Mouse (Mus musculus) cerebellum, adult 18-20 months (tissue): ENCODE results near the gene Mad1l1.

Experiments
- DNase-seq, 2 experiments: peaks; one replicate each; pipeline ENCODE4 v3.0.0; 2021

Gene Mad1l1

GRCm38 (mm10) chr5:139981976-139982375, 339.4 kb downstream of the Mad1l1 start:
- no peak for DNase-seq

DNA sequence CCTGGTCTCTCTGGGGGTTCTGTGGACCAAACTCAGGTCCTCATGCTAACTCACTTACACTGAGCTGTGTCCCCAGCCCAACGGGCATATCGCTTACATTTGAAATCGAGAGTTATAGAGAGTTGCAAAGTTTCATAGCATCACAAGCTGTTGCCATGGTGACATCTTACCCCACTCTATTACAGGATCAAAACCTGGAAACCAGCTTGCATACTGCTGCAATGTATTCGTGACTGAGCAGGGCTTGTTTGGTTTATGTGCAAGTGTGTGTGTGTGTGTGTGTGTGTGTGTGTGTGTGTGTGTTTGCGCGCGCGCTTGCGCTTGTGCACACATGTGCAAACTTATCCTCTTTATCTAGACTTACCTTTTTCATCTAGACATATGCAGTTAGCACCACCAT, 342.0 kb downstream of the Mad1l1 start:
- DNase-seq = no peak

DNA sequence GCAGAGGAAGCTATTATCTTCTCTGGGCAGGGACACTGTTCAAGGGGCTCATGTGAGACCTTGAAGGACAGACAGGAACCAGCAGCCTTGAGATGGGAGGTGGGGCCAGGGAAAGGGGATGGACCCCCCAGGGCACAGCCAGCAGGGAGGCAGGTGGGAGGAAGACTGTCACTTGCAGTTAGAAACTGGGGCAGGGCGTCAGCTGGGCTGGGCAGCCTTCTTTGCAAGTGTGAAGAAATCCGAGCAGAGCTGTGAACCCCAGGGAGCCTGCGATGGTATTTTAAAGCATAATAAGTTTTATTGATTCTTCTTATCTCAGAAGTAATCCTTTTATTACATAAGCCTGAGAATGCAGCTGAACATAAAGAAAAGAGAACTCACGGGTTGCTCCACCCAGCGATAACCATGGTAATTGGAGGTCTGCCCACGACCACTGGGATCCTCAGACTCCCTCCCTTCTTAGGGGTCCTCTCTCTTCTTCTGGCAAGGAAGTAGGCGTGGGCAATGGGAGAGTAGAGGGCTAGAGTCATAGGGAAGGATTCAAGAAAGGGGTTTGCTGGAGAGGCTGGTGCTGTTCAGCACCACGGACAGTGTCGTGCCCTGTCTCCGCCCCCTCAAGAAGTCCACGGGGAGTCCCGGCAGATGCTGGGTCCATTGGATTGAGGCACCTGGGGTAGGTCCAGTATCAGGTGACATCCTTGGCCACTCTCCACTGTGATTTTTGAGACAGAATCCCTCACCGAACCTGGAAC, 342.7 kb downstream of the Mad1l1 start:
- no peak for DNase-seq

DNA sequence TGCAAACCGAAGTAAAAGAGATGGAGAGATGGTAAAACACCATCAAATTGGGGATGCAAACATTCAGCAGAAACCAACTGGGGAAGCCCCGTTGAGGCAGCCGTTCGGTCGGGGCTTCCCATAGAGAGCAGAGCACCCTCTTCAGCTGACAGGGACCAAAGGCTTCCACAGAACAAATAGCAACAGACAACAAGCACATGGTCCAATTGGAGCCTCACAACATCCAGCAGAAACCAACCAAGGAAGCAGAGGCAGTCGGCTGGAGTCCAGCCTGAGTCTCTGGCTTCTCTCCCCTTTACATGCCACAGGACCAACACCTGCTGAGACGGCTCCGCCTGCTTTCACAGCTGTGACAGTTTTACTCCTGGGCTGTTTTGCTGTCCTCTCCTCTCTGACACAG, 343.9 kb downstream of the Mad1l1 start:
- no peak for DNase-seq

DNA sequence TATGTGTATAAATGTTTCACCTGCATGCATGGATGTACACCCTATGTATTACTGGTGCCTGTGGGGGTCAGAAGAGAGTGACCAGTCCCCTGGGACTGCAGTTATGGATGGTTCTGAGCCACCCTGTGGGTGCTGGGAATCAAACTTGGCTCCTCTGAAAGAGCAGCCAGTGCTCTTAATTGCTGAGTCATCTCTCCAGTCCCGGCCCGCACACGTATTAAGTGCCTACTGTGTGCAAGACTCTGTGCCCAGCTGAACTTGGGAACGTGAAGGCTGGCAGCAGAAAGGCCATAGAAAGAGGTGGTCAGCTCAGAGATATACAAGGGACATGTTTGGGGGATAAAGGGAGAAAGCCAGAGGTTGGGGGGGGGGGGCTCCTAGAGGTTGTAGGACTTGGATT, 344.8 kb downstream of the Mad1l1 start:
- no peak for DNase-seq

GRCm38 (mm10) chr5:139970186-139970631, 351.1 kb downstream of the Mad1l1 start:
- peak; percentile 28 to 40 for DNase-seq

GRCm38 (mm10) chr5:139969151-139969948, 352.0 kb downstream of the Mad1l1 start:
- no peak for DNase-seq

GRCm38 (mm10) chr5:139965596-139965995, 355.8 kb downstream of the Mad1l1 start:
- no peak for DNase-seq

- DNase-seq = no peak
Observed at GRCm38 (mm10) chr5:139964391-139964790, 357.0 kb downstream of the Mad1l1 start.

DNA sequence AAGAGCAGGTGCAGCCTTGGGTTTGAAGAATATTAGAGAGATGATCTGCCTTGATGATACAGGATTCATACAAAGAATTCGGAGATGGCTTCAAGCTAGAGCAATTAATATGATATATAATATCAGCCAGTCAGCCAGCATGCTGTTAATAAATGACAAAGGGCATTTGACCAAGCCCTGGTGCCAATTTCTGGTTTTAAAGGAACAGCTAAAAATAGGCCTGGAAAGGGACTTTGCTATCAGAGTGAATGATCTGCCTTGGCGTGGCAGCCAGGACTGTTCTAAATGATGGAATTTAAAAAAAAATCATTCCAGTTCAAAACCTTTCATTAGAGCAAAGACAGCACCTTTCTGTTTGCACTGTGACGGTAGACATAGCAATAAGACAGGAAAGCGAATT, 361.6 kb downstream of the Mad1l1 start:
- DNase-seq = no peak
